10 mouse cellular contexts compared by ENCODE assay signal in the genomic region with DNA sequence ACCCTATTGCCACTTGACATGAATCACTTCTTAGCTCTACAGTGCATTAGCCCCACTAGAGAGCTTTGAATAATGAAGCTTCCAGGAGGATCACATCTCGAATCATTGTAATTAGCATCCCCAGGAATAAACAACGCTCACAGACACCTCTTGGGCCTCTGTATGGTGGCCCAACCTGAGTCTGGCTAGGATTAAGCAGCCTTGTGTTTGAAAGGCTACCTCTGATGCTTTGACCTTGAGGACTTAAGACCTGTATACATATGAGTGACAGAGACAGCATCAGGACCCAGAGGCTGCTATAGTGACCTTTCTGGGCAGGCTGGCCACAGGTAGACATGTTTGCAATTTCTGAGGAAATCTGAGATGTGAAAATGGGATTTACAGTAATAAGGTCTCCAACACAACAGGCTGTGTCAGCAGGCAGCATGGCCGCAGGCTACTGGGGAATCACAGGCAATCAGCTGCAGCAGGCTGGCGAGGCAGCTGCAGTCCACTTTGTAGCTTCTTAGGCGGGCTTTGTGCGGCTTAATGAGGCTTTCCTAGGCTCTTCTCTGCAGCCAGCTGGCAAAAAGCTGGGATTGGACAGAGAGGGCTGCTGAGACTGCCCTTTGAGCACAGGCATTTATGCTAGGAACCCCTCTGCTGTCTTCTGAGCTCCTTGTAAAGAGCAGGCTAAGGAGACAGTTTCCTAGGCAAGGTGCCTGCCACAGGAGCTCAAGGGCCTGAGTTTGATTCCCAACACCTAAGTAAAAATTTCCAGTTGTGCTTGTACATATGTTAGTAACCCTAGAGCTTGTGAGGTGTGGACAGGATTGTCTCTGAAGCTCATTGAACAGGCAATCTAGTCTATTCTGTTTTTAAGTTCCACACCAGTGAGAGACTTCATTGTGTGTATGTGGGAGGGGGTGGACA.
DNase-seq lines count a peak whose midpoint lies in the region; ATAC-seq lines count a peak whose summit lies in the region.
"Had no signal": no experiment of that assay in that cellular context is flagged by ENCODE, and none has a peak within 500 bp of the region (broad histone marks: within the 10 kb centered on the region; RNA-seq: fewer than 3 reads in every experiment).

No protein-coding gene starts in this region.

- intact Hi-C loops in gastrocnemius, postnatal 36 days (cut with DNase I) = no loop called here

- no peak overlapping the region for H3K4me3 ChIP-seq in hindbrain, embryonic 10.5 days
- H3K4me3 ChIP-seq in limb, embryonic 13.5 days = no peak overlapping the region
- no peak overlapping the region for H3K4me3 ChIP-seq in intestine, embryonic 16.5 days (ENCODE audit: low read length)

- 47% methylated on average over 6 of the region's 6 CpGs for WGBS in hindbrain, embryonic 10.5 days
- 24% methylated on average over 6 of the region's 6 CpGs for WGBS in limb, embryonic 13.5 days
- 53% methylated on average over 6 of the region's 6 CpGs for WGBS in intestine, embryonic 16.5 days

- 0 out of 2 replicates have a peak overlapping the region, but pooled peaks have one; percentile 31 for H3K9ac ChIP-seq in limb, embryonic 13.5 days
- H3K9ac ChIP-seq in intestine, embryonic 16.5 days (ENCODE audit: low read depth, low read length) = no peak overlapping the region

- no peak for ATAC-seq in limb, embryonic 13.5 days (ENCODE audit: low FRiP score, low read depth)
- no peak for ATAC-seq in intestine, embryonic 16.5 days

- H3K4me1 ChIP-seq in hindbrain, embryonic 10.5 days (replicated peaks) = peaks cover 12% of the 10 kb centered on the region
- H3K4me1 ChIP-seq in limb, embryonic 13.5 days = no peaks in the 10 kb centered on the region
- H3K4me1 ChIP-seq in intestine, embryonic 16.5 days (ENCODE audit: control insufficient read depth, insufficient read depth, low read length) = no peaks in the 10 kb centered on the region

- H3K9me3 ChIP-seq in hindbrain, embryonic 10.5 days = no peaks in the 10 kb centered on the region
- H3K9me3 ChIP-seq in limb, embryonic 13.5 days = no peaks in the 10 kb centered on the region
- H3K9me3 ChIP-seq in intestine, embryonic 16.5 days (ENCODE audit: control insufficient read depth, low read length) = no peaks in the 10 kb centered on the region

- no peaks in the 10 kb centered on the region for H3K36me3 ChIP-seq in hindbrain, embryonic 10.5 days
- no peaks in the 10 kb centered on the region for H3K36me3 ChIP-seq in limb, embryonic 13.5 days
- H3K36me3 ChIP-seq in intestine, embryonic 16.5 days (ENCODE audit: control insufficient read depth, insufficient read depth, low read length) = no peaks in the 10 kb centered on the region

- H3K27me3 ChIP-seq in hindbrain, embryonic 10.5 days (ENCODE audit: insufficient read depth, poor library complexity, severe bottlenecking) = no peaks in the 10 kb centered on the region
- H3K27me3 ChIP-seq in limb, embryonic 13.5 days = 0 out of 2 replicates have a peak, but pooled peaks cover 2% of the 10 kb centered on the region
- no peaks in the 10 kb centered on the region for H3K27me3 ChIP-seq in intestine, embryonic 16.5 days (replicated peaks; ENCODE audit: control insufficient read depth, insufficient read depth, low read length)

- peak overlapping the region; percentile 59; the same call in 1 of the 2 replicates for H3K27ac ChIP-seq in hindbrain, embryonic 10.5 days
- H3K27ac ChIP-seq in limb, embryonic 13.5 days = no peak overlapping the region; the same call in 1 of the 2 replicates
- no peak overlapping the region for H3K27ac ChIP-seq in intestine, embryonic 16.5 days (ENCODE audit: low read length)
- H3K27ac ChIP-seq: macrophage had no signal

- peak; percentile 7 for DNase-seq in gastrocnemius, postnatal 10 days
- no peak for DNase-seq in gastrocnemius, postnatal 36 days
- peak; percentile 34 for DNase-seq in hindbrain, embryonic 10.5 days (ENCODE audit: low spot score)
- DNase-seq in right cerebral cortex, postnatal 36 days (ENCODE audit: low spot score in 2 of 2) = peak; percentile 6 to 13
- DNase-seq in heart, adult 11 months = no peak
- DNase-seq in thymus, postnatal 4 days = no peak
- DNase-seq: thymus, postnatal 25 days had no signal

- H3K4me2 ChIP-seq in limb, embryonic 13.5 days (replicated peaks) = no peak overlapping the region
- H3K4me2 ChIP-seq in intestine, embryonic 16.5 days (ENCODE audit: low read depth, low read length) = no peak overlapping the region

Comparison
In these comparisons a context has a peak if more than half of its experiments do, and no peak if none do; other contexts are left out.
1. DNase-seq: peak in gastrocnemius, postnatal 10 days (single experiment), hindbrain, embryonic 10.5 days (single experiment) and right cerebral cortex, postnatal 36 days (2 of 2); none in gastrocnemius, postnatal 36 days (0 of 2), heart, adult 11 months (single experiment) and thymus, postnatal 4 days (single experiment).